Mouse (Mus musculus) fat pad, adult 2 months (tissue): Measurements from ENCODE around the gene Klhl31.

Experiments used
- DNase-seq: peaks from one replicate; pipeline ENCODE4 v3.0.0-alpha.2; 2011; ENCODE audit warnings: low read depth, low spot score; ENCODE audit errors: extremely low read depth

The Klhl31 gene

GRCm38 (mm10) chr9:77695586-77695985, 59.3 kb downstream of the Klhl31 start:
- DNase-seq = no peak

- no peak for DNase-seq
Measured at GRCm38 (mm10) chr9:77703476-77703875, 67.2 kb downstream of the Klhl31 start.

DNA sequence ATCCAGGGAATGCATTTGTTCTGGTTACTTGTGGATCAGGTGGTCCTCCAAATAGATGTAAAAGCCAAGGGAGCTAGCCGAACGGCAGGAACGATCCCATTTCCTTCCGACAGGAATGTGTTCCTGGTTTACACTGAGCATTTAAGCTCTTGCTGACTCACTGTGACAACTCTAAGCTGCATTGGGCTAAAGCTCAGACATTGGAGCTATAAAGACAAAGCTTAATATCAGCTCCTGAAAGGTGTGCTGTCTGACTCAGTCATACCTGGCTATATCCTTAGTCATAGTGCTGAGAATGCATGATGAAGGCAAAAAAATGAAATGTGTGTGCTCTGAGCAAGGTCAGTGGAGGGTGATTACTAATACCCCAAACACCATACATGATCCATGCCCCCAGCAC, 67.8 kb downstream of the Klhl31 start:
- DNase-seq = no peak

DNA sequence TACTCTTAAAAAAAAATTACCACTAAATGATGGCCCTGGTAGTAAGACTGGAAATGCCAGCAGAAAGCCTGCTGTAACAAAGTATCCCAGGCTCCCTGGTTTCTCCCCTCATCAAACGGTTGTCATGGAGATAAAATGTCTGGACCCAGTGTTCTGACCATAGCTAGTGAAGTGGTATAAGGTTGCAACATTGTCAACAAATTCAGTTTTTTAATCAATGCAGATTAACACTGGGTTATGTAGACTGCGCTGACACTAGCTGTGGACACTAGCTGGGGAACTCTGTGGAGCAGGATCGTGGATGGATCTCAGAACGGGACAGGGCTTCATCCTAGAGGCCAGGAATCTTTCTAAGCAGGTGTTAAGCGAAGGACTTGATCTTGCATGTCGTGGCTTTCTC, 70.2 kb downstream of the Klhl31 start:
- no peak for DNase-seq

DNA sequence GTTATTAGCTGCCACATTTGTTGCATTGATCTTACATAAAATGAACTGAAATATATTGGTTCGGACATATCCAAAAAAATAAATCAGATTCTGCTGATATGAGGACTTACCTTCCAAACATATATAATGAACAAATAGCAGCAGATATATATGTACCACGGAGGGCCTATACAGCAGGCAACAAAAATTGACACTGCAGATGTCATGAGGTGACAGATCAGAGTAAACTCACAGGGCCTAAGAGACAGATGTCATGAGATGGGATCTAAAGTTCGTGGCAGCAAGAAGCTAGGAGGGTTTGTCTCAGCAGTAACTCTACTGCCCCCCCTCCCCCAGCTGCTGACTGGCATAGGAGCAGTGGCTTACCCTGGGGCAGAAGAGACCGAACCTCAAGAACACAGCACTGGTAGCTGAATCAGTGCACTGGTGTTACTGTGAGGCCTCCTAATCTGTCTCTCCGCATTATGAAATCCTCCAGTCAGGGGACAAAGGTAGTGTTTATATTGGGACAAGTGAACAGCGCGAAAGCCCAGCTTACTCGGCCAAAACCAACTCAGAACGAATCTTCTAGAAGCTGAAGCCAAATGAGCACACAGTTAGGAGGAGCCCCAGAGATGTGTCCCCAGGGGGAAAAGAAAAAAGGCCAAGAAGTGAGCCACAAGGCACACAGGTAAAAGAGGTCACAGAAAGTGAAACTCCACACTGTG, 71.3 kb downstream of the Klhl31 start:
- peak; percentile 95 for DNase-seq

DNA sequence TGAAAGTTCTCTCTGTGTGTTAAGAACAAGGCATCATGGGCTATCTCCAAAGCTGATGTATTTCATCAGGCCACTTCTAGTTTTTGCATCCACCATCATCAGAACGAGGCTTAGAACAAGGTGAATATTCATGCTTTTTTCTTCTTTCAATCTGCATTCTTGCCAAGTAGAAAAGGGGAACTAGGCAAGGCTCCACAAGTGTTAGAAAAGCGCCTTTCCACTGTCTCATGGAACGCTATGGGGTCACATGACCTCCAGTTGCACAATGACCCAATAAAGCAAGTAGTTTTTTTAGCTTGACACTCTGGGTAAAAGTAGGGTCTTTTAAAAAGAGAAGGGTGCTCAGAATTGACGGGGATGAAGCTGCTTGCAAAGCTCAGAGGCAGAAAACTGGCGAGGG, 72.7 kb downstream of the Klhl31 start:
- no peak for DNase-seq
